Mouse (Mus musculus): ENCODE results near the gene Galnt6.

The Galnt6 gene

GRCm38 (mm10) chr15:100753045-100753444 is 23.9 kb upstream of the Galnt6 start:
- DNase-seq, result no peak

GRCm38 (mm10) chr15:100752439-100752838 is 23.3 kb upstream of the Galnt6 start:
- DNase-seq, result no peak

- DNase-seq, result peak; percentile 44
Measured at GRCm38 (mm10) chr15:100749751-100750538, 20.8 kb upstream of the Galnt6 start.

GRCm38 (mm10) chr15:100748584-100748983 is 19.4 kb upstream of the Galnt6 start:
- no peak for DNase-seq

DNA sequence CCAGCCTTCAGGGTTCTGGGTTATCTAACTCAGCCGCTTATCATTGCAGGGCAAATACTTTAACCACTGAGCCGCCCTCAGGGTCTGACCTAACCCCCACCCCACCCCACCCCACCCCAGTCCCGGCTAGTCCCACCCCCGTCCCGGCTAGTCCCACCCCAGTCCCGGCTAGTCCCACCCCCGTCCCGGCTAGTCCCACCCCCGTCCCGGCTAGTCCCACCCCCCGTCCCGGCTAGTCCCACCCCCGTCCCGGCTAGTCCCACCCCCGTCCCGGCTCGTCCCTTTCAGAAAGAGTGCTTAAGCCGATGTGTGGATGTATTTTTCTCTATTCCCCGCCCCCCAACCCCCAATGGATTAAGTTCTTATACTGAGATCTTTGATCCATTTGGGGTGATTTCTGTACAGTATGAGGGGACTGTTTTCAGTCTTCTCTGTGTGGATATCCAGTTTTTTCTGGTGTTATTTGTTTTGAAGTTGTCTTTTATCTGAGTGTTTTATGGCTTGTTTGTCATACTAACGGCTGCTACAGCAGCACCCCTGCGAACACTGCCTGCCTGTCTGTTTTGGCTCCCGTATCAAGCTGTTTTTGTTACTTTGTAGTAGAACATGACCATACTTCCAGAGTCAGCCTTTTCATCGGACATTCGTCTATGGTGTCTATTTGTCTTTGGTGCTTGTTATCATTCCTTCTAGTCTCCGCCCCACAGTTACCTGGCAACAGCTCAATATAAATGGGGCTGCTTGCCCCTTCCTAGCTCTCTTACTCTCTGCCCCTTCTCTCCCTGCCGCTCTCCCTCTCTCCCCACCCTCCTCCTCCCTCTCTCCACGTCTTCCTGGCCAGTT is 18.2 kb upstream of the Galnt6 start:
- DNase-seq, result peak; percentile 93

DNA sequence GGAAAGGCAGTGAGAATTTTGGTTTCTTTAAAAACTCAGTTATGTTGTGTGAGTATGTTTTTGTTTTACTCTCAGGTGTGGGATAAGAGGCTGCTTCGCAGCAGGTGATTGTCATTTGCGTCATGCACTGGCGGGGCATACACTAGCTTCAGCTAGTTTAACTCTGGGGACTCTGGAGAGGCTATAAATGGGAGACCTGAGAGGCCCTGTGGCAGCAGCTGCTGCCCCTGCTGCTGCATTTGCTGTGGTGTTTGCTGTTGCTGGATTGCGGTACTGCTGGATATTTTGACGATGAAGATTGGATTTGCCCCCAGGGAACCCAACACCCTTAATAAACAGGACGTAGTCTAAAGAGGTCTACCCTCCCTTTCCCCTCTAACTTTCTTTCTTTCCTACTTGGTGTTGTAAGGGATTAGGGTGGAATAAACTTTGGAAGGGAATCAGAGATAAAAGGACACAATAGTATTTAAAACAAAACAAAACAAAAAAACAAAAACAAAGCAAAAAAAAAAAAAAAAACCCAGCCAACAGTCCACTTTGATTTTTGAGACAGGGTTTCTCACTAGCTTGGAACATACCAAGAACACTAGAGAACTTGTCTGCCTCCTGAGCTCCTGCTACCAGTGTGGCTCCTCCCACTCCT is 17.4 kb upstream of the Galnt6 start:
- DNase-seq, result peak; percentile 23

DNA sequence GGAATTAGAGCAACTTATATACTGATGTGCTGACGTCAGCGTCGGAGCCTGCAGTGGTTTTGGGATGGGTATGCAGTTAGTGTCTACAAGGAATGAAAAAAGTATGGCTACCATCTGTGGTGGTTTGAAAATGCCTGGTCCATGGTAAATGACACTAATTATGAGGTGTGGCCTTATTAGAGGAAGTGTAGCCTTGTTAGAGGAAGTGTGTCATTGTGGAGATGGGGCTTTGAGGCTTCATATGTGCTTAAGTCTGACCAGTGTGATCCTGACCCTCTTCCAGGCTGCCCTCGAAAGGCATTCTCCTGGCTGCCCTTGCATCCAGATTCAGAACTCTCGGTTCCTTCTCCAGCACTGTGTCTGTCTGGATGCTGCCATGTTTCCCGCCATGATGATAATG is 14.1 kb upstream of the Galnt6 start:
- DNase-seq, result no peak

GRCm38 (mm10) chr15:100739442-100739841 is 10.3 kb upstream of the Galnt6 start:
- DNase-seq, result no peak

DNA sequence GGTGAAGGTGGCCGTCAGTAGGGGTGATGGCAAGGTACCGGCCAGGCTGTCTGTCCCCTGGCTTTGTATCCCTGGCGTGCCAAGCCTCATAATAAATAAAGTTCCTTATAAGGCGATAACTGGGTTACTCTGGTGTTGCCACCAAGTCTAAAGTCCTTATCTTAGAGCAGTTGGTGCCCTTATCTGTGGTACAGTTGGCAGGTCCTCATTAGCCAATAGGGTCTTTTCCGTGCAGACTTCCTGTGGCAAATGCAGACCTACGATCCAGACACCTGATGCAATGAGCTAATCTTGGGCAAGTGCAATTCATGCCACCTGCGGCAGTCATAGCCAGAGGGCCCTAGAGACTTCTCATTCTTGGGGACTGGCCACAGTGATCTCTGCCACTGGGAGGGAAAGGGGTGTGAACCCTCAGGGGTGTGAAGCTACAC is 9.2 kb upstream of the Galnt6 start:
- DNase-seq, result peak; percentile 65

DNA sequence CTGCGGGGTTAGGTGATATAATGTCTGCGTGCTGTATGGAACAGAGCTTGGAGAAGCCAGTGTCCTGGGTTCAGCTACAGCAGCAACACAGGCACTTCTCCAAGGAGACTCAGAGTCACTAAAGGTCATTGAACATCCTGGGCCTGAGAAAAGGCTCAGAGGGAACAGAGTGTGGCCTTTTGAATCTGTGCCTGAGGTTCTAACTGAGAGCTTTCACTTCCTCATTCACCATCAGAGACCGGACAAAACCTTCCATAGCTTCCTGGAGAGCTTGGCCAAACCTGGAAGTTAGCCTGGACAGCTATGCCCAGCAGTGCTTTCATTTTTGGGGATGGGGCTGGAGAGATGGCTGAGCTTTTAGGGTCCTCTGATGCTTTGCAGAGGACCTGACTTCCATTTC is 8.5 kb upstream of the Galnt6 start:
- no peak for DNase-seq

- DNase-seq, result peak; percentile 41
Measured at GRCm38 (mm10) chr15:100735953-100736300, 6.8 kb upstream of the Galnt6 start.

- DNase-seq, result no peak
Measured at GRCm38 (mm10) chr15:100735095-100735952, 6.1 kb upstream of the Galnt6 start.

DNA sequence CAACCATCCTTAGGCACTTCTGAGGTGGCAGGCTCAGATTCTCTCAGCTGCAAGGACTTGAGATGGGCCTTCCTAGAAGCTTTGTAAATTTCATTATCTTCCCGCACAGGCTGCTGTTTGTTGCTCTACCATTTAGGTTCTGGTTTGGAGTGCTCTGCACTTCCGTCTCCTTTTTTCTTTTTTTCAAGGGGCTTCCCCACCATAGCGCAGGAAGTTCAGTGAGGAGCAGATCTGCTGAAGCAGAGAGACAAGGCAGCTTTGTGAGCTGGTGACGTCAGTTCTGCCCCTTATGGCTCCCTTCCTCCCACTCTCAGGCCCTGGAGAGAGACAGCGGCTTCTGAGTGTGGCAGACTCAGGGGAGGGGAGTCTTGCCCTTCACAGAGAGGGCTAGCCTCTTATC is 3.4 kb upstream of the Galnt6 start:
- DNase-seq, result no peak

- DNase-seq, result no peak
Measured at GRCm38 (mm10) chr15:100731081-100731480, 1.9 kb upstream of the Galnt6 start.

- no peak for DNase-seq
Measured at GRCm38 (mm10) chr15:100728586-100728985, 590 bp downstream of the Galnt6 start.

DNA sequence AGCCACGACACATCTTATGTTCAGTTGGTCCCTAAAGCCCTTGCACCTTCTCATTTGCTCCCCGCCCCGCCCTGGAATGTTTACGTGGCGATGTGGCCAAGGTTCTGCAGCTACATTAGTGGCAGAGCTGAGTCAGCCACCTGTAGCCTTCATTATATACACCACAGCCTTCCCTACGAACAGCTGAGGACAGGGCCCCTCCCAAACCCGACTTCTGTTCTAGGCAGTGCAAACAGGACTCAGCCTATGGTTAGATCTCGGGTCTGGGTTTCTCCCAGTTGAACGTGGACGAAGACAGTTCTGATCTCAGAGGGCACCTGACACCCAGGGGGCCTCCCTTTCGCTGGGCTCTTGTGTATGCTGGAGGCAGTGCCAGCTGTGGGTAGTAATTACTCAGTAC is 1.3 kb downstream of the Galnt6 start:
- no peak for DNase-seq

GRCm38 (mm10) chr15:100726721-100727120 is 2.5 kb downstream of the Galnt6 start:
- no peak for DNase-seq

- DNase-seq, result no peak
Measured at GRCm38 (mm10) chr15:100723505-100723904, 5.7 kb downstream of the Galnt6 start.

DNA sequence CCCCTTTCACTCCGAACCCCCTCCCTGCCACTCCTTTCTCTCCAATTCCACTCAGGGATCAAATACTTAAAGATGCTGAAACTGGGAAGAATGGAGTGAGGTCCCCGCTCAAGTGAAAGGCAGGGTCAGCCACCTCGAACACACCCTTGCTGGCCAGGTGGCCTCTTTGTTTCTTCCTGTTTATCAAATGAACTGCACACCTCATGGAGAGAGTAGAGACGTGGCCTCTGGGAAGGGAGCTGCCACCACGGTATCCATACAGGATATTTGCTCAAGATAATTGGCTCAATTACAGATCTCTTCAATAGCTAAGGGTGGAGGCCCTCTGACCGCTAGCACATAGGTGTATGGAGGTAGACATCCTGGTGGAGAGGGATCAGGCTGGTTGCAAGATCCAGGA is 6.6 kb downstream of the Galnt6 start:
- no peak for DNase-seq

- no peak for DNase-seq
Measured at GRCm38 (mm10) chr15:100722026-100722425, 7.2 kb downstream of the Galnt6 start.

- DNase-seq, result no peak
Measured at GRCm38 (mm10) chr15:100721445-100721844, 7.7 kb downstream of the Galnt6 start.

DNA sequence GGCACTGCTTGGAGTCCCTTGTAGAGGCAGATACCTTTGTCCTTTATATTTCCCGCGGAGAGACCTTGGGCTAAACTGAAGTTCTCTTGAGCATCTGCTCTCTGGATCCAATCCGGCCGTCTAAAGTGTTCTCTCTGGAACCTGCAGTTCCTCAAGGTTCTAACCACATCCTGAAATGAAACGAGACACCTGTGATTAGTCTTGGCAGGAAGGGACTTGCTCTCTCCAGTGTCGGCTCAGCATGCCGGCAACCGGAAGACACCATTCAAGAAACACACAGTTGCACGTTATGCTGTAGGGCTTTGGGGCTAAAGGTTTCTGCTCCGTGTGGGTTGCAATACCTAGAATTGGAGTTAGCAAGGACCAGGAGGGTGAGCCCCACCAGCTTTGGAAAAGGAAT is 9.1 kb downstream of the Galnt6 start:
- no peak for DNase-seq

GRCm38 (mm10) chr15:100719217-100719616 is 10.0 kb downstream of the Galnt6 start:
- no peak for DNase-seq

All from liver (tissue).